Mouse (Mus musculus) adrenal gland, adult 2 months (tissue): ENCODE measurements around the gene Hspa1b. TPM values are rescaled to one million over a fixed set of nuclear protein-coding genes. Genes with fewer than 3 reads are reported as not detected.
A peak's percentile ranks its signal among the peaks of the same experiment; 100 is the strongest.
"Not testable (repeated sequence)": the region's sequence is repeated elsewhere in the genome, so short reads cannot be mapped to it uniquely, and the experiment has no call there.

Experiments used
- DNase-seq: peaks from one replicate; pipeline ENCODE4 v3.0.0; 2021
- polyA plus RNA-seq: library from polyadenylated mRNA; depleted of rRNA; stranded (reverse); fragments of >200 nt; gene quantifications from 2 replicates; pipeline ENCODE4 v1.2.3, GENCODE M21; 2012
- total RNA-seq, 2 experiments: library from RNA; stranded (reverse); gene quantifications; 2 replicates each; pipeline ENCODE4 v1.2.3; 2021

The Hspa1b gene
- total and polyA plus RNA-seq, 3 experiments: 36.3 to 634 (median 85.4) TPM

DNA sequence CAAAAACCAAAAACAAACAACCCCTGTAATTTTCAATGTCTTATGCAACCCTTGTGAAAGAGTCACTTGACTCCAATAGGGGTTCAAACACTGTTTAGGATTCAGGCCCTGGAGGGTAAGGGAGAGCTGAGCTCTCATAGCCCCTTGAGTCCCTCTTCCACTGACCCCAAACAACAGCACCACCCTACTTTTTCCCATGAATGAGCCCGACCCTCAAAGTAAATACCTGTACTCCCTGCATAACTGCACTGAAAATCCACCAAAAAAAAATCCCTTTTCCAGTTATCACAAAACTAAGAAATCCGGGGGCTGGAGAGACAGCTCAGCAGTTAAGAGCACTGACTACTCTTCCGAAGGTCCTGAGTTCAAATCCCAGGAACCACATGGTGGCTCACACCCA is 3.2 kb downstream of the Hspa1b start:
- DNase-seq: no peak

- DNase-seq: no peak
Observed at GRCm38 (mm10) chr17:34954831-34955230, 4.2 kb downstream of the Hspa1b start.

GRCm38 (mm10) chr17:34953904-34954303 is 5.1 kb downstream of the Hspa1b start:
- no peak for DNase-seq

GRCm38 (mm10) chr17:34953258-34953657 is 5.8 kb downstream of the Hspa1b start:
- no peak for DNase-seq

GRCm38 (mm10) chr17:34952378-34953040 is 6.5 kb downstream of the Hspa1b start:
- peak; percentile 77 for DNase-seq

GRCm38 (mm10) chr17:34951636-34952377 is 7.2 kb downstream of the Hspa1b start:
- no peak for DNase-seq

DNA sequence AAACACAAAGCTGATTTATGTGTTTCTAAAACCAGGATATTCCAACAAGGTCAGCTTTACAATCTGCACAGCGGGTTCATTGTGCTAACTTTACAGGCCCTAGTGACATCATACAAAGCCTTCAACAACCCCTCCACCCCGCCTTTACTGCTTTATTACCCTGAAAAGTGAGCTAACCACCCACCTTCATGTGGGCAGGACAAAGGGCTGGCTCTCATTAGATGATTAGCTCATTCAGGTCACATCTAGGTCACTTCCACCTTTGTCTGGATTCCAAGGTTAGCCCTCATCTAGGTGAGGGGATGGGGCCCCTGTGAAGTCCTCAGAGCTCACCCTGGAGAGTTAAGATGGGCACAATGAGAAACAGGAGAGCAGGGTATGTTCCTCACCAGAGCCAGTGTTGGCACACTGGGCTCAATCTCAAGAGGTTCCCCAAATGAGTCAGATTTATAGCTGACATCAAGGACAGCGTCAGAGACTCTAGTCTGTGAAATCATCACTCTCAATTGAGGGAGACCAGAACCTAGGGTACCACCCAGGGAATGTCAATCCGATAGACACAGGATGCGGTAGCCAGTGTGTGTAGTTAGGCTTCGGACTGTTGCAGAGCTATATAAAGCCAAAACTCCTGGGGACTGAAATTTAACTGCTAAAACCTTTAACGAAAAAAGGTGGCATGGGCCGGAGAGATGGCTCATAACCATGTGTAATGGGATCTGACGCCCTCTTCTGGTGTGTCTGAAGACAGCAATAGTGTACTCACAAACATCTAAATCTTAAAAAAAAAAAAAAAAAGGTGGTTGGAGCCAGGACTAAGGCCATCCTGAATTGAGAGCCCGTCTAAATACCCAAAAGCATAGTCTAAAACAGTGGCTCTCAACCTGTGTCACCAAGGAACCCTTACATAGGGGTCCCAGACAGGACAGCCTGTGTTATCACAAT is 8.3 kb downstream of the Hspa1b start:
- DNase-seq: peak; percentile 57

DNA sequence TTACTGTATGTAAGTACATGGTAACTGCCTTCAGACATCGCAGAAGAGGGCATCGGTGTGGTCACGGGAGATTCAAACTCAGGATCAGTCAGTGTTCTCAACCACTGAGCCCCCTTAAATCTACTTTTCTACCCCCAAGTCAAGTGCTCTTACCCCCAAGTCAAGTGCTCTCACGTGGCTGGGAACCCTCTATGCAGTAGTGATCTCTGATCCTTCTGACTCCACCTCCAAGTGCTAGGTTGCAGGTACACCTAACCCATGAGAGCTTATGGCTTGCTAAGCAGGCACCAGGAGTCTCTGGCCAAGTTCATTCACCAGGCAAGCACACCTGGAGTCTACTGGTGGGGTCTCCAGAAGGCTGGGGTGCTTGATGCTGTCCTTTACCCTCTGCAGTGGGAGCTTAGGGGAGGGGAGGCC is 9.5 kb downstream of the Hspa1b start:
- DNase-seq: no peak

DNA sequence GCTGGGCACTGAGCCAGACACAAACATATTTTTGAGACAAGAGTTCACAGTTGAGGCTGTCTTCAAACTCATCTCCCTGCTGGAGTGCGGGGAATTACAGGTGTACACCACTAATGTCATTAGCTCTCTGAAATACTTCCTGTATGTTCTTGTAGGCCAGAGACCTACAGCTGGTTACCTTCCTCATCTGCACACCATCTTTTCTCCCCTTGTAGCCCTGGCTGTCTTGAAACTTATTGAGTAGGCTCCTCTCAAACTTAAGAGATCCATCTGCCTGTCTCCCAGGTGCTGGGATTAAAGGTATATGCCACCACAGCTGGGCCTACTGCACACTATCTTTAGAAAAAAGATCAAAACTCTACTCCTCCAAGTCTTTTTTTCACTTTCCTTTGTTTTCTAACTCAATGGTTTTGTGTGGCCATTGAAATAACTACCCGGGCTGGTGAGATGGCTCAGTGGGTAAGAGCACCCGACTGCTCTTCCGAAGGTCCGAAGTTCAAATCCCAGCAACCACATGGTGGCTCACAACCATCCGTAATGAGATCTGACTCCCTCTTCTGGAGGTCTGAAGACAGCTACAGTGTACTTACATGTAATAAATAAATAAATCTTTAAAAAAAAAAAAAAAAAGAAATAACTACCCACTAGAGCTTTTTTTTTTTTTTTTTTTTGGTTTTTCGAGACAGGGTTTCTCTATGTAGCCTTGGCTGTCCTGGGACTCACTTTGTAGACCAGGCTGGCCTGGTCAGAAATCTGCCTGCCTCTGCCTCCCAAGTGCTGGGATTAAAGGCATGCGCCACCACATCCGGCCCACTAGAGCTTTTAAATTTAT is 10.1 kb downstream of the Hspa1b start:
- DNase-seq: not testable (repeated sequence)

DNA sequence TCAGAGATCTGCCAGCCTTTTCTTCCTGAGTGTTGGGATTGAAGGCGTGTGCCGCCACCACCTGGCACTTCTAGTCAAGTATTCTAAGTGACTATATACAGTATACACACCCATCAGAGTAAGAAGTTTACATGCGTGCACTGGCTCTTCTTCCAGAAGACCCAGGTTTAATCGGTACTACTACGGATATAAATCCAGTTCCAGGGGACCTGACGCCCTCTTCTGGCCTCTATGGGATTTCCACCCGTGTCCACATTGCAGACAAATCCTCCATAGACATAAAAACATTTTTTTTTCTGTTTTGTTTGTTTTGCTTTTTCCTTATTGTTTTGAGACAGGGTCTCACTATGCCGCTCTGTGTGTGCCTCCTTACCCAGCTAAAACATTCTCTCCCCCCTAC is 11.4 kb downstream of the Hspa1b start:
- DNase-seq: peak; percentile 27

- no peak for DNase-seq
Observed at GRCm38 (mm10) chr17:34946486-34947140, 12.4 kb downstream of the Hspa1b start.

DNA sequence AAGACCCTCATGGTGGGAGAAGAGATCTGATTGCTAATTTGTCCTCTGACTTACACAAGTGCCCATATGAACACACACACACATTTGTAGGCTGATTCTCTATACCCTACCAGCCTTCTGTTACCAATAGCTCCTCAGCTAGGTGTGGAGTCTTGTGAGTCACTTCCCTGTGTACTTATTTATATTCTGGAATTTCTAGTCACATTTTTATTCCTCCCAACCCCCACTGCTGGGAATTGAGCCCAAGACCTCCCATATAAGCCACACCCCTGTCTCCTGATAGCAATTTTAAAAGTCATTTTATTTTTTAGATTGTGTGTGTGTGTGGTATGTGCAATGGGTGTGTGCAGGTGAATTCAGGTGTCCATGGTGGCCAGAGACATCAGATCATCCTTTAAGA is 14.7 kb downstream of the Hspa1b start:
- no peak for DNase-seq

- DNase-seq: no peak
Observed at GRCm38 (mm10) chr17:34943128-34943815, 15.8 kb downstream of the Hspa1b start.

DNA sequence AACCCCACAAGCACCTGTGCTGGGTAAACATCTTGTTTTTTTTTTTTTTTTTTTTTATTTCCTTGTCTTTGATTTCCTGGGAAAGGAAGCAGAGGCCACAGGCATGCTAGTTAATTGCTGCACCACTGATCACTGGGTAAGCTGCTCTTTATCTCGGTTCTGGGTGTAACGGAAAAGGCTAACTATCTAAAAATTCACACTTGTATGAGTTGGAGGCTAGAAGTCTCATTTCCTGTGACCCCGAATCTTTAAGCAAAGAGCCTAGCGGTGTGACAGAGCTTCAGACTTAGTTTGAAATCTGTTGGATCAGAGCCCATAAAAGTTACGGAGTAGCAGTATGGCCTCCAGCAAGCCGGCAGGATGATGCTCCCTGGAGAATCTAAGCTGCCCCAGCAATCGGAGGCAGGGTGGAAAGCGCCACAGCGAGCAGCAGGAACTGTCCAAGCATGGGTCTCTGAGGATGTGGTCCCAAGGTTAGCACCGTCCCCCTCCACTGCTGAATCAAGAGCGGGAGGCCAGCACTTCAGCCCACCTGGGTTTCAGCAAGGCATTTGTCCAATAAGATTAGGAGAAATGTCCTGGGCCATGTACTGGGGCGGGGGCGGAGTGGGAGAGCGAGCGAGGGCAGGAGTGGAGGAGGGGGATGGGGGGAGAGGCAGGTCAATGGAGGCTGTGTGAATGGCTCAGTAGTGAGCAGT is 17.5 kb downstream of the Hspa1b start:
- DNase-seq: peak; percentile 46

DNA sequence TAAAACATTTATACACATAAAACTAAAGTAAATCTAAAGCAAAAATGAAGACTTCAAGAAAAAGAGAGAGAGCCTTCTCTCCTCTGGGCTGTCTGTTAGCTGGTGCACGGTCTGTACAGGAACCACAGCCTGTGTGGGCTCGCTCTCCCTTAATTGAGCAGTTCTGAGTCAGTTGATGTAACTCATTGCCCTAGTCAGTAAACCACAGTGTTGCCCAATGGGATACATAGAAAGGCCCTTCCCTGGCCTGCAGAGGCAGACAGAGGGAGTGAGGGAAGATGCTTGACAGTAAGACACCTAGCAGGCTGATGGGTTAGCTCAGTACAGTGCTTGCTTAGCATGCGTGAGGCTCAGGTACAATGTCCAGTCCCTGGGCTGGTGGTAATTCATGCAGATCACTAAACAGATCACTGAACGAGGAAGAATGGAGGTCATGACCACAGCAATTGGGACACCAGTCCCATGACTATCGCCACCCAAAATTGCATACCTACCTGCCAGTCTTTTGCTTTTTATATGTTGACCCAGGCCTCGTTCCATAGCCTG is 21.0 kb downstream of the Hspa1b start:
- DNase-seq: no peak

DNA sequence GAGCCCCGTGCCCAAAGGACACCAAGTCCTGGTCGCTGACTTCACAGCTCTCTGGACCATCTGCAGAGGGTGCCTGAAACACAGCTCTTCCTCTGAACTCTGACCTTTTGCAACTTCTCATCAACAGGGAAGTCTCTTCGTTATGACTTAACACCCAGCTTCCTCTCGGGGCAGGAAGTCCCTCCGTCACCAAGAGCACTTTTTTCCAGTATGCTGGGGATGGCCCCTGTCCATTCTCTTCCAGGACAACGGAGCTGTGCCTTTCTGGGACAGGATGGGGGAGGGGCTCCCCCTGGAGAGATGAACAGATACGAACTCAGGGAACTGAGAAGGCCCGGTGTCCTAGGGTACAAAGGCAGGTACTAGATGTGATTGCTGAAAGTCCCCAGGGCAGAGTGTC is 24.2 kb downstream of the Hspa1b start:
- DNase-seq: peak; percentile 38

DNA sequence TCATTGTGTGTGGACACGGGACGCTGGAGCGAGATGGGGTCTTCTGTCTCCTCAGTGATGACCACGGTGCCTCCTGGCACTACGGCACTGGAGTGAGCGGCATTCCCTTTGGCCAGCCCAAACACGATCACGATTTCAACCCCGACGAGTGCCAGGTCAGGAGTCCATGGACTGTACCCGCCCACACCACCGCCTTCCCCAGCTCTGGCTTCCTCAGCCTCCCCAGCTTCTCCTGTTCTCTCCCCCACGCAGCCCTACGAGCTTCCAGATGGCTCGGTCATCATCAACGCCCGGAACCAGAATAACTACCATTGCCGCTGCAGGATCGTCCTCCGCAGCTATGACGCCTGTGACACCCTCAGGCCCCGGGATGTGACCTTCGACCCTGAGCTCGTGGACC is 25.0 kb downstream of the Hspa1b start:
- no peak for DNase-seq

DNA sequence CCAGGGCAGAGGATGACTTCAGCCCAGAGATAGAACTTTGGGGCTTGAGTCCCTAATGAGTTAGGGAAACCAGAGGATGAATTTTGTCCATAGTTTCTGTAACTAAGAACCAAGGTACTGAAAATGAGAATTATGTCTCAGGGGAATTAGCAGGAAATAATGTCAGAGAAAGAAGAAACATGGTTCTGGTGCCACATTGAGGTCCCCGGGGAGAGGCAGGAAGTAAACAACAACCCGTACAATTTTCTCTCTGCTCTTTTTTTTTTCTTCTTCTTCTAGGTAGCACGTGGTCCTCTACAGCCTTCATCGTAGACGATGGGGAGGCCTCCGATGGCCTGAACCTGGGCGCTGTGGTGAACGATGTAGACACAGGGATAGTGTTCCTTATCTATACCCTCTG is 26.8 kb downstream of the Hspa1b start:
- DNase-seq: no peak

DNA sequence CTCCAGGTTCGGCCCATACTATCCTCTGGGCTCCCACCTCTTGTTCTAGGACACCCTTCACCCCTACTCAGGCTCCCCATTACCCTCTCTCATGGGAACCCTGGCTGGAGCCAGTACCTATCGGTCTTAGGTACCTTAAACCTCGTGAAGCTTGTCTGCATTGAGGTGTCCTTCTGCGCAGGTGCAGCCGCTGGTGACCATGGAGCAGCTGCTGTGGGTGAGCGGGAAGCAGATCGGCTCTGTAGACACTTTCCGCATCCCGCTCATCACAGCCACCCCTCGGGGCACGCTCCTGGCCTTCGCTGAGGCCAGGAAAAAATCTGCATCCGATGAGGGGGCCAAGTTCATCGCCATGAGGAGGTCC is 27.3 kb downstream of the Hspa1b start:
- peak; percentile 38 for DNase-seq
